Mouse (Mus musculus): ENCODE data around the gene Cyp4f40. TPM values are rescaled to one million over a fixed set of nuclear protein-coding genes. Genes with fewer than 3 reads are reported as not detected.
A peak's percentile ranks its signal among the peaks of the same experiment; 100 is the strongest.
"Not testable (repeated sequence)": the region's sequence is repeated elsewhere in the genome, so short reads cannot be mapped to it uniquely, and the experiment has no call there.

Cyp4f40 gene
- not detected in 2 replicates for polyA plus RNA-seq (2015; fragmentation: Nextera tagmentation; extraction: Ambion mirVana)

- Histone ChIP-seq H3K4me3 (no peak within 1 kb of the TSS), H3K4me2 (no peak within 1 kb of the TSS), H3K27ac (no peak within 1 kb of the TSS), H3K36me3 (no peaks in the 10 kb centered on the region), H3K9me3 (replicated peaks) (no peaks in the 10 kb centered on the region), H3K9ac (no peak within 1 kb of the TSS), H3K4me1 (replicated peaks) (peaks cover 5% of the 10 kb centered on the region), H3K27me3 (no peaks in the 10 kb centered on the region)
- ATAC-seq (replicated peaks; ENCODE audit: insufficient number of reproducible peaks, insufficient read depth, low FRiP score, low read depth), result no peak; the same call in 1 of the 2 replicates
- WGBS, result 29% methylated on average over 2 of the region's 2 CpGs
Observed at GRCm38 (mm10) chr17:32658712-32659111, at the start of gene Cyp4f40. Cyp4f40 (plus strand) TSS chr17:32658900.

GRCm38 (mm10) chr17:32610231-32610630 lies 48.5 kb upstream of the Cyp4f40 start:
- WGBS, result 72% methylated on average over 3 of the region's 3 CpGs

GRCm38 (mm10) chr17:32610896-32611295 lies 47.8 kb upstream of the Cyp4f40 start:
- ATAC-seq (replicated peaks; ENCODE audit: insufficient number of reproducible peaks, insufficient read depth, low FRiP score, low read depth), result no peak
- H3K4me3 ChIP-seq, result no peak overlapping the region

More at GRCm38 (mm10) chr17:32610231-32610630, 48.5 kb upstream of the Cyp4f40 start:
- not testable (repeated sequence) for H3K27me3 ChIP-seq; H3K4me1 ChIP-seq (replicated peaks); H3K36me3 ChIP-seq; H3K4me3 ChIP-seq; H3K27ac ChIP-seq; H3K9ac ChIP-seq; ATAC-seq (replicated peaks; ENCODE audit: insufficient number of reproducible peaks, insufficient read depth, low FRiP score, low read depth); H3K9me3 ChIP-seq (replicated peaks); H3K4me2 ChIP-seq

GRCm38 (mm10) chr17:32612417-32612816 lies 46.3 kb upstream of the Cyp4f40 start:
- 68% methylated on average over 3 of the region's 3 CpGs for WGBS
- Histone ChIP-seq H3K4me3 (no peak overlapping the region), H3K4me2 (no peak overlapping the region), H3K9me3 (replicated peaks) (no peaks in the 10 kb centered on the region), H3K9ac (no peak overlapping the region), H3K27ac (no peak overlapping the region), H3K27me3 (no peaks in the 10 kb centered on the region), H3K36me3 (no peaks in the 10 kb centered on the region), H3K4me1 (replicated peaks) (no peaks in the 10 kb centered on the region)
- no peak for ATAC-seq (replicated peaks; ENCODE audit: insufficient number of reproducible peaks, insufficient read depth, low FRiP score, low read depth)

More at GRCm38 (mm10) chr17:32610896-32611295, 47.8 kb upstream of the Cyp4f40 start:
- 88% methylated on average over 3 of the region's 3 CpGs for WGBS
- no peak overlapping the region for H3K4me2 ChIP-seq
- H3K4me1 ChIP-seq (replicated peaks), result no peaks in the 10 kb centered on the region
- no peaks in the 10 kb centered on the region for H3K36me3 ChIP-seq
- H3K9me3 ChIP-seq (replicated peaks), result no peaks in the 10 kb centered on the region
- no peak overlapping the region for H3K27ac ChIP-seq
- H3K9ac ChIP-seq, result no peak overlapping the region
- H3K27me3 ChIP-seq, result no peaks in the 10 kb centered on the region

GRCm38 (mm10) chr17:32617252-32617651 lies 41.4 kb upstream of the Cyp4f40 start:
- no peaks in the 10 kb centered on the region for H3K36me3 ChIP-seq
- H3K9ac ChIP-seq, result no peak overlapping the region
- no peak overlapping the region for H3K27ac ChIP-seq
- H3K27me3 ChIP-seq, result no peaks in the 10 kb centered on the region
- no peak overlapping the region for H3K4me2 ChIP-seq
- H3K9me3 ChIP-seq (replicated peaks), result peaks cover 3% of the 10 kb centered on the region; the same call in 1 of the 2 replicates
- H3K4me3 ChIP-seq, result no peak overlapping the region
- no peak for ATAC-seq (replicated peaks; ENCODE audit: insufficient number of reproducible peaks, insufficient read depth, low FRiP score, low read depth)
- 49% methylated on average over 1 of the region's 1 CpGs for WGBS
- H3K4me1 ChIP-seq (replicated peaks), result no peaks in the 10 kb centered on the region

- H3K9ac ChIP-seq; H3K4me1 ChIP-seq (replicated peaks); H3K27ac ChIP-seq; H3K4me2 ChIP-seq; H3K36me3 ChIP-seq; H3K27me3 ChIP-seq; H3K4me3 ChIP-seq; H3K9me3 ChIP-seq (replicated peaks): not testable (repeated sequence)
- WGBS, result 52% methylated on average over 4 of the region's 4 CpGs
- 0 out of 2 replicates have a peak, but pooled peaks have one; percentile 39 for ATAC-seq (replicated peaks; ENCODE audit: insufficient number of reproducible peaks, insufficient read depth, low FRiP score, low read depth)
Observed at GRCm38 (mm10) chr17:32621018-32621417, 37.7 kb upstream of the Cyp4f40 start, which contains the start of gene Cyp4f37. Cyp4f37 (plus strand) TSS chr17:32621309.

GRCm38 (mm10) chr17:32629726-32630125 lies 29.0 kb upstream of the Cyp4f40 start:
- ATAC-seq (replicated peaks; ENCODE audit: insufficient number of reproducible peaks, insufficient read depth, low FRiP score, low read depth), result not testable (repeated sequence)

GRCm38 (mm10) chr17:32631936-32632335 lies 26.8 kb upstream of the Cyp4f40 start:
- no peaks in the 10 kb centered on the region for H3K9me3 ChIP-seq (replicated peaks)
- no peak overlapping the region for H3K27ac ChIP-seq
- H3K36me3 ChIP-seq, result no peaks in the 10 kb centered on the region
- WGBS, result 73% methylated on average over 3 of the region's 3 CpGs
- H3K4me1 ChIP-seq (replicated peaks), result peaks cover 4% of the 10 kb centered on the region
- H3K27me3 ChIP-seq, result no peaks in the 10 kb centered on the region
- no peak for ATAC-seq (replicated peaks; ENCODE audit: insufficient number of reproducible peaks, insufficient read depth, low FRiP score, low read depth)
- no peak overlapping the region for H3K9ac ChIP-seq
- H3K4me2 ChIP-seq, result no peak overlapping the region
- H3K4me3 ChIP-seq, result no peak overlapping the region

More at GRCm38 (mm10) chr17:32629726-32630125, 29.0 kb upstream of the Cyp4f40 start:
- not testable (repeated sequence) for H3K36me3 ChIP-seq; H3K9me3 ChIP-seq (replicated peaks); H3K9ac ChIP-seq; H3K4me3 ChIP-seq; H3K27ac ChIP-seq; H3K4me1 ChIP-seq (replicated peaks); H3K4me2 ChIP-seq; H3K27me3 ChIP-seq
- WGBS, result 80% methylated on average over 7 of the region's 7 CpGs

GRCm38 (mm10) chr17:32634242-32634971 lies 24.3 kb upstream of the Cyp4f40 start:
- H3K36me3 ChIP-seq; ATAC-seq (replicated peaks; ENCODE audit: insufficient number of reproducible peaks, insufficient read depth, low FRiP score, low read depth); H3K4me1 ChIP-seq (replicated peaks); H3K27me3 ChIP-seq; H3K9me3 ChIP-seq (replicated peaks); H3K27ac ChIP-seq: not testable (repeated sequence)
- H3K4me2 ChIP-seq, result peak overlapping the region; percentile 75
- peak overlapping the region; percentile 39; the same call in 1 of the 2 replicates for H3K9ac ChIP-seq
- WGBS, result 90% methylated on average over 9 of the region's 9 CpGs
- H3K4me3 ChIP-seq, result peak overlapping the region; percentile 46

GRCm38 (mm10) chr17:32634972-32635314 lies 23.8 kb upstream of the Cyp4f40 start:
- H3K9ac ChIP-seq, result peak overlapping the region; percentile 39; the same call in 1 of the 2 replicates
- no peak overlapping the region for H3K27ac ChIP-seq

GRCm38 (mm10) chr17:32636341-32636740 lies 22.4 kb upstream of the Cyp4f40 start:
- H3K27ac ChIP-seq, result no peak overlapping the region
- no peak overlapping the region for H3K4me3 ChIP-seq
- no peak overlapping the region for H3K9ac ChIP-seq
- WGBS, result 42% methylated on average over 3 of the region's 3 CpGs
- no peaks in the 10 kb centered on the region for H3K36me3 ChIP-seq
- no peak for ATAC-seq (replicated peaks; ENCODE audit: insufficient number of reproducible peaks, insufficient read depth, low FRiP score, low read depth)
- no peak overlapping the region for H3K4me2 ChIP-seq
- H3K27me3 ChIP-seq, result no peaks in the 10 kb centered on the region
- peaks cover 4% of the 10 kb centered on the region for H3K4me1 ChIP-seq (replicated peaks)
- H3K9me3 ChIP-seq (replicated peaks), result no peaks in the 10 kb centered on the region

More at GRCm38 (mm10) chr17:32634972-32635314, 23.8 kb upstream of the Cyp4f40 start:
- ATAC-seq (replicated peaks; ENCODE audit: insufficient number of reproducible peaks, insufficient read depth, low FRiP score, low read depth), result peak; percentile 67
- Histone ChIP-seq H3K4me1 (replicated peaks) (peaks cover 4% of the 10 kb centered on the region), H3K4me2 (peak overlapping the region; percentile 75), H3K36me3 (no peaks in the 10 kb centered on the region), H3K9me3 (replicated peaks) (no peaks in the 10 kb centered on the region), H3K27me3 (no peaks in the 10 kb centered on the region), H3K4me3 (peak overlapping the region; percentile 46)
- 2% methylated on average over 17 of the region's 17 CpGs for WGBS

GRCm38 (mm10) chr17:32637151-32637550 lies 21.5 kb upstream of the Cyp4f40 start:
- no peak for ATAC-seq (replicated peaks; ENCODE audit: insufficient number of reproducible peaks, insufficient read depth, low FRiP score, low read depth)
- H3K27me3 ChIP-seq, result no peaks in the 10 kb centered on the region
- H3K36me3 ChIP-seq, result no peaks in the 10 kb centered on the region
- H3K9me3 ChIP-seq (replicated peaks), result no peaks in the 10 kb centered on the region
- H3K27ac ChIP-seq, result no peak overlapping the region
- WGBS, result 77% methylated on average over 2 of the region's 2 CpGs
- no peak overlapping the region for H3K9ac ChIP-seq
- peaks cover 4% of the 10 kb centered on the region for H3K4me1 ChIP-seq (replicated peaks)
- H3K4me3 ChIP-seq, result no peak overlapping the region
- H3K4me2 ChIP-seq, result no peak overlapping the region
